Mouse (Mus musculus) liver, postnatal 0 days (tissue): ENCODE results near the gene Rapgef2.
A peak's percentile ranks its signal among the peaks of the same experiment; 100 is the strongest.

Experiments
- CTCF ChIP-seq: sonication (generic); IDR thresholded peaks from 2 replicates; pipeline ENCODE4 v1.5.1; 2016; ENCODE audit warnings: antibody characterized with exemption, low read depth
- EP300 ChIP-seq: IDR thresholded peaks from 2 replicates; pipeline ENCODE4 v1.6.1; 2016; ENCODE audit warnings: antibody characterized with exemption, low read depth, mild to moderate bottlenecking

DNA sequence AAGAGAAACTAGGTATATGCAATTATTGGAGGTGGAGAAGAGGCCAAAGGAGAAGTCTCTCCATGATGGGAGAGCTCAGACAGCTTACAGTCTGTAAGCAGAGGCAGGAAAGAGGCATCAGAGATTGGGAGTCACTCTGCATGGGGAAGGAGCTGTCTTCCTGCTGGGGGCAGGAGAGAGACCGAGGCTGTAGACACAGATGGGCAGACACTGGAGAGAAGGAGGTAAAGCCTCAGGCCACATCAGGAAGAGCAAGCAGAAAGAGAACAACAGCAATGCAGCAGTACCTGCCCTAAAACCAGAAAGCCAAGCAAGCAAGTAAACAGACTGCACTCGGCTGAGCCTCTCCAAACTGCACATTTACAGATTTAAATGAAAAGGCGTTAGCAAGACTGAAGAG is 81.2 kb downstream of the Rapgef2 start:
- TF ChIP-seq CTCF: peak; percentile 25; the same call in 1 of the 2 replicates
- TF ChIP-seq EP300: no peak
